Mouse (Mus musculus): Measurements from ENCODE around the gene Gm45716. TPM values are rescaled to one million over a fixed set of nuclear protein-coding genes. Genes with fewer than 3 reads are reported as not detected.
A peak's percentile ranks its signal among the peaks of the same experiment; 100 is the strongest.

Gm45716 gene
- polyA plus RNA-seq, 2 experiments, result 0.95 to 2.8 TPM

DNA sequence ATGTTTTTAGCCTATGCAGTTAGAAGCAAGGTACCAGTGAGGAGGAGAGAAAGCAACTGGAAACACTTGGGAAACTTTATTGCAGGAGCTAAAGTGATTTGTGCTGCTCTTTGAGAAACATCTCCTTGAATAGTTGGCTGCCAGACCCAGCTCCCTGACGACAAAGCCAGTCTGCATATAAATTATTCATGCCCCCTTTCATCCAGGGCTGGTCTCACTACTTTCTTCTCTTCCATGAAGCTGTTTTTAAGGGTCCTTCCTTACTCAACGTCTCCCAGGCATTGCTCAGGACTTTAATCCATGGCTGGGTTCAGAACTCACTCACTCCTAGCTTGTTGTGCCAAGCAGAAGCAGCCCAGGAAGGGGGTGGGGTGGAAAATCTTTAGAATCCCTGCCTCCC lies 32.0 kb upstream of the Gm45716 start:
- Histone ChIP-seq H3K4me2 (ENCODE audit: low read depth) (no peak overlapping the region), H3K4me3 (ENCODE audit: insufficient read depth in 1 of 2, low read depth in 2 of 2, low read length in 2 of 2) (no peak overlapping the region), H3K27ac (no peak overlapping the region), H3K4me1 (replicated peaks; ENCODE audit: control insufficient read depth in 2 of 2, insufficient read depth in 2 of 2, low read length in 1 of 2) (no peaks in the 10 kb centered on the region), H3K9ac (replicated peaks) (no peak overlapping the region), H3K36me3 (replicated peaks; ENCODE audit: control insufficient read depth, insufficient read depth, low read depth) (no peaks in the 10 kb centered on the region), H3K27me3 (ENCODE audit: control insufficient read depth, insufficient read depth, low read length) (no peaks in the 10 kb centered on the region), H3K9me3 (ENCODE audit: control insufficient read depth, low read length) (no peaks in the 10 kb centered on the region)
- TF ChIP-seq CTCF (IDR thresholded peaks at IDR 0.05; ENCODE audit: low read depth), result no peak
- DNase-seq (ENCODE audit: low read depth in 3 of 3, low spot score in 3 of 3) (no peak), ATAC-seq (ENCODE audit: insufficient read depth) (no peak)
- 18% methylated on average over 2 of the region's 2 CpGs for WGBS (ENCODE audit: insufficient replicate concordance)

GRCm38 (mm10) chr11:90167771-90168170 lies 19.7 kb upstream of the Gm45716 start:
- Histone ChIP-seq H3K4me1 (replicated peaks; ENCODE audit: control insufficient read depth in 2 of 2, insufficient read depth in 2 of 2, low read length in 1 of 2) (no peaks in the 10 kb centered on the region), H3K9ac (replicated peaks) (no peak overlapping the region), H3K36me3 (replicated peaks; ENCODE audit: control insufficient read depth, insufficient read depth, low read depth) (no peaks in the 10 kb centered on the region), H3K27me3 (ENCODE audit: control insufficient read depth, insufficient read depth, low read length) (no peaks in the 10 kb centered on the region), H3K4me3 (ENCODE audit: insufficient read depth in 1 of 2, low read depth in 2 of 2, low read length in 2 of 2) (no peak overlapping the region), H3K4me2 (ENCODE audit: low read depth) (no peak overlapping the region), H3K27ac (no peak overlapping the region), H3K9me3 (ENCODE audit: control insufficient read depth, low read length) (no peaks in the 10 kb centered on the region)
- WGBS (ENCODE audit: insufficient replicate concordance), result 2% methylated on average over 6 of the region's 6 CpGs
- DNase-seq (ENCODE audit: low read depth in 3 of 3, low spot score in 3 of 3) (no peak), ATAC-seq (ENCODE audit: insufficient read depth) (no peak)
- TF ChIP-seq CTCF (IDR thresholded peaks at IDR 0.05; ENCODE audit: low read depth), result peak; percentile 49
- no peak for TF ChIP-seq EP300 (IDR thresholded peaks at IDR 0.05; ENCODE audit: low read depth)

GRCm38 (mm10) chr11:90168338-90169065 lies 19.0 kb upstream of the Gm45716 start:
- Histone ChIP-seq H3K27me3 (ENCODE audit: control insufficient read depth, insufficient read depth, low read length) (no peaks in the 10 kb centered on the region), H3K4me2 (ENCODE audit: low read depth) (no peak overlapping the region), H3K9me3 (ENCODE audit: control insufficient read depth, low read length) (no peaks in the 10 kb centered on the region), H3K27ac (no peak overlapping the region), H3K4me3 (ENCODE audit: insufficient read depth in 1 of 2, low read depth in 2 of 2, low read length in 2 of 2) (no peak overlapping the region), H3K4me1 (replicated peaks; ENCODE audit: control insufficient read depth in 2 of 2, insufficient read depth in 2 of 2, low read length in 1 of 2) (no peaks in the 10 kb centered on the region), H3K9ac (replicated peaks) (no peak overlapping the region), H3K36me3 (replicated peaks; ENCODE audit: control insufficient read depth, insufficient read depth, low read depth) (no peaks in the 10 kb centered on the region)
- DNase-seq (ENCODE audit: low read depth in 3 of 3, low spot score in 3 of 3) (no peak), ATAC-seq (ENCODE audit: insufficient read depth) (no peak)
- TF ChIP-seq CTCF (IDR thresholded peaks at IDR 0.05; ENCODE audit: low read depth) (no peak), EP300 (IDR thresholded peaks at IDR 0.05; ENCODE audit: low read depth) (no peak)
- 60% methylated on average over 10 of the region's 10 CpGs for WGBS (ENCODE audit: insufficient replicate concordance)

DNA sequence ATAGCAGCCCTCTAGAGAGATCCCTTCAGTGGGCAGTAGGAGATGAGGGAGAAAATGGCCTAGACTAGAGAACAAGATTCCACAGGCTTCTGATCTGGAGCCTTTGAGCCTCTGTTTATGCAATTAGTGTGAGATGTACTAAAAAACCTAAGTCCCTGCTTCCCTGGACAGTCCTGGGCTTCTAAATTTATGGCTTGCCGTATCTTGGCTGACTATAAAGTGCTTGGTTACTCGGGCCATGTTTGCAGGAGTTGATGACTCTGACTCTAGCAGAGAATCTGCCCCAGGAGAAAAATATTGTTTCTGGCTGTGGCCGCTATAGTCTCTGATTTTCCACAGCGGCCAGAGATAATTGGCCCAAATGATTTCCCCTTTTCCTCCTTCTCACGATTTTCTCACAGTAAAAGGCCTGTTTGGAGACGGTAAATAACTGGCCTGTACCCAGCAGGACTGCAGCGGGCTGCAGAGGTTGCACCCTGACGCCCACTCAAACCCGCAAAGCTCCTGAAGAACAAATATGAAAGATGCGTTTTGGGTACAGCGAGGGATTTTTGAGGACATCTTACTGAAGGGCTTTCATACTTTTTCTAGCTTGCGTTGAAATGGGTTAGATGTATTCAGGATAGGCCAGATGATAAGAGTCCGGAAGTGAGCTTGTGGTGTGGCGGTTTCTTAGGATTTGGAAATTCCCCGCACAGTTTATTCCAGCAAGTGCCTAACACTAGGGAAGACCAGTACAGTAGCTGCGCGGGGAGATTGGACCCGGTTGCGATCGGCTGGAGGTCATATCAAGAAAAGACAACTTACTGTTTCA lies 18.1 kb upstream of the Gm45716 start:
- no peak overlapping the region for H3K4me2 ChIP-seq (ENCODE audit: low read depth)
- no peak overlapping the region for H3K4me3 ChIP-seq (ENCODE audit: insufficient read depth in 1 of 2, low read depth in 2 of 2, low read length in 2 of 2)
- ATAC-seq (ENCODE audit: insufficient read depth), result no peak
- H3K4me1 ChIP-seq (replicated peaks; ENCODE audit: control insufficient read depth in 2 of 2, insufficient read depth in 2 of 2, low read length in 1 of 2), result no peaks in the 10 kb centered on the region
- no peaks in the 10 kb centered on the region for H3K27me3 ChIP-seq (ENCODE audit: control insufficient read depth, insufficient read depth, low read length)
- no peak overlapping the region for H3K27ac ChIP-seq
- no peak overlapping the region for H3K9ac ChIP-seq (replicated peaks)
- no peak for DNase-seq (ENCODE audit: low read depth in 3 of 3, low spot score in 3 of 3)
- 45% methylated on average over 20 of the region's 20 CpGs for WGBS (ENCODE audit: insufficient replicate concordance)
- H3K9me3 ChIP-seq (ENCODE audit: control insufficient read depth, low read length), result no peaks in the 10 kb centered on the region
- no peaks in the 10 kb centered on the region for H3K36me3 ChIP-seq (replicated peaks; ENCODE audit: control insufficient read depth, insufficient read depth, low read depth)
- TF ChIP-seq EP300 (IDR thresholded peaks at IDR 0.05; ENCODE audit: low read depth) (no peak), CTCF (IDR thresholded peaks at IDR 0.05; ENCODE audit: low read depth) (no peak)

DNA sequence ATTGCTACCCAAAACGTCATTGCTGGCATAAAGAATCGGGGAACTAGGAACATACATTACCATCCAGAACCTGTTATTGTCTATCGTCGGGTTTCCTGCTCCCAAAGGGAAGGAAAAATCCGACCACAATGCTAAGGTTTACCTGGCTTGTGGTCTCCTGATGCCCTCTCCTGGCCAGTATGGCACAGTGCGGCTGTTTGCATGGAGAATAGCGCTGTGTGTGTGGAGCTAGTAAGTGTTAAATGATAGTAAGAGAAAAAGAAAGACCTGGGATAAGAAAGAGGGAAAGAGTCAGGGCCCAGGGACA lies 17.5 kb upstream of the Gm45716 start:
- no peaks in the 10 kb centered on the region for H3K27me3 ChIP-seq (ENCODE audit: control insufficient read depth, insufficient read depth, low read length)
- H3K4me1 ChIP-seq (replicated peaks; ENCODE audit: control insufficient read depth in 2 of 2, insufficient read depth in 2 of 2, low read length in 1 of 2), result no peaks in the 10 kb centered on the region
- ATAC-seq (ENCODE audit: insufficient read depth) (no peak), DNase-seq (ENCODE audit: low read depth in 3 of 3, low spot score in 3 of 3) (no peak)
- WGBS (ENCODE audit: insufficient replicate concordance), result under 1% methylated on average over 7 of the region's 7 CpGs
- TF ChIP-seq EP300 (IDR thresholded peaks at IDR 0.05; ENCODE audit: low read depth) (no peak), CTCF (IDR thresholded peaks at IDR 0.05; ENCODE audit: low read depth) (peak; percentile 84)
- H3K27ac ChIP-seq, result no peak overlapping the region
- H3K36me3 ChIP-seq (replicated peaks; ENCODE audit: control insufficient read depth, insufficient read depth, low read depth), result no peaks in the 10 kb centered on the region
- no peaks in the 10 kb centered on the region for H3K9me3 ChIP-seq (ENCODE audit: control insufficient read depth, low read length)
- H3K4me2 ChIP-seq (ENCODE audit: low read depth), result no peak overlapping the region
- H3K4me3 ChIP-seq (ENCODE audit: insufficient read depth in 1 of 2, low read depth in 2 of 2, low read length in 2 of 2), result no peak overlapping the region
- no peak overlapping the region for H3K9ac ChIP-seq (replicated peaks)

Measured in liver, embryonic 14.5 days (tissue).